Mouse (Mus musculus) neural tube, embryonic 15.5 days (tissue): ENCODE results near the gene Spred2. TPM values are rescaled to one million over a fixed set of nuclear protein-coding genes. Genes with fewer than 3 reads are reported as not detected.

Experiments
- ATAC-seq: fragments of 200-750 bp; cut with Nextera tagmentation; 2 replicates; pipeline ENCODE4 v1.8.0; 2017; ENCODE audit warnings: mild to moderate bottlenecking, moderate TSS enrichment, moderate library complexity; ENCODE audit not compliant: low FRiP score
- H3K27ac ChIP-seq: fragments of 300-500 bp; sonication (generic); replicated peaks from 2 replicates; pipeline ENCODE4 v1.5.1; 2015; ENCODE audit warnings: mild to moderate bottlenecking, inconsistent platforms
- H3K27me3 ChIP-seq: fragments of 300-500 bp; sonication (generic); replicated peaks from 2 replicates; pipeline ENCODE4 v1.6.1; 2015; ENCODE audit warnings: inconsistent platforms
- H3K36me3 ChIP-seq: fragments of 300-500 bp; sonication (generic); 2 replicates; pipeline ENCODE4 v1.6.1; 2015; ENCODE audit warnings: inconsistent platforms
- H3K4me1 ChIP-seq: fragments of 300-500 bp; sonication (generic); 2 replicates; pipeline ENCODE4 v1.6.1; 2015; ENCODE audit warnings: inconsistent platforms
- H3K4me2 ChIP-seq: fragments of 300-500 bp; sonication (generic); 2 replicates; pipeline ENCODE4 v1.6.1; 2015; ENCODE audit warnings: inconsistent platforms, mild to moderate bottlenecking, moderate library complexity
- H3K4me3 ChIP-seq: fragments of 300-500 bp; sonication (generic); replicated peaks from 2 replicates; pipeline ENCODE4 v1.5.1; 2015; ENCODE audit warnings: mild to moderate bottlenecking, inconsistent platforms
- H3K9ac ChIP-seq: fragments of 300-500 bp; sonication (generic); replicated peaks from 2 replicates; pipeline ENCODE4 v1.6.1; 2015; ENCODE audit warnings: mild to moderate bottlenecking, inconsistent platforms
- H3K9me3 ChIP-seq: fragments of 300-500 bp; sonication (generic); replicated peaks from 2 replicates; pipeline ENCODE4 v1.6.1; 2016; ENCODE audit warnings: inconsistent platforms
- WGBS: fragments of 180-500 bp; shearing (Covaris S2); methylation state at CpG from one replicate; pipeline ENCODE4 v1.1.7; 2015; ENCODE audit warnings: mixed read lengths; 5-methylcytosine and 5-hydroxymethylcytosine counted together
- polyA plus RNA-seq: library from polyadenylated mRNA; unstranded; fragments of >200 nt; fragmentation: Nextera tagmentation; extraction: Ambion mirVana; gene quantifications from 2 replicates; pipeline ENCODE4 v1.2.1, GENCODE M21; 2015

Spred2 gene
- polyA plus RNA-seq, 1 experiment from 2014 or later: 7.2 TPM

GRCm38 (mm10) chr11:19971954-19972750, 48.0 kb downstream of the Spred2 start:
- Histone ChIP-seq H3K4me3 (no peak overlapping the region), H3K4me2 (no peak overlapping the region), H3K9ac (no peak overlapping the region), H3K36me3 (no peaks in the 10 kb centered on the region), H3K4me1 (peaks cover 17% of the 10 kb centered on the region), H3K9me3 (no peaks in the 10 kb centered on the region), H3K27me3 (no peaks in the 10 kb centered on the region), H3K27ac (no peak overlapping the region)
- 85% methylated on average over 4 of the region's 4 CpGs for WGBS
- no peak for ATAC-seq

GRCm38 (mm10) chr11:19973032-19973790, 49.0 kb downstream of the Spred2 start:
- no peaks in the 10 kb centered on the region for H3K36me3 ChIP-seq
- 72% methylated on average over 7 of the region's 7 CpGs for WGBS
- no peak overlapping the region for H3K9ac ChIP-seq
- H3K4me1 ChIP-seq: peaks cover 17% of the 10 kb centered on the region
- ATAC-seq: no peak
- H3K9me3 ChIP-seq: no peaks in the 10 kb centered on the region
- H3K27ac ChIP-seq: no peak overlapping the region
- H3K4me2 ChIP-seq: no peak overlapping the region
- H3K27me3 ChIP-seq: no peaks in the 10 kb centered on the region
- H3K4me3 ChIP-seq: no peak overlapping the region

GRCm38 (mm10) chr11:19976032-19976431, 51.9 kb downstream of the Spred2 start:
- ATAC-seq: no peak
- no peak overlapping the region for H3K4me2 ChIP-seq
- H3K27me3 ChIP-seq: no peaks in the 10 kb centered on the region
- peaks cover 22% of the 10 kb centered on the region for H3K4me1 ChIP-seq
- no peak overlapping the region for H3K4me3 ChIP-seq
- H3K9me3 ChIP-seq: no peaks in the 10 kb centered on the region
- no peak overlapping the region for H3K9ac ChIP-seq
- no peak overlapping the region for H3K27ac ChIP-seq
- 92% methylated on average over 2 of the region's 2 CpGs for WGBS
- H3K36me3 ChIP-seq: no peaks in the 10 kb centered on the region

GRCm38 (mm10) chr11:19977687-19978086, 53.5 kb downstream of the Spred2 start:
- 94% methylated on average over 2 of the region's 2 CpGs for WGBS
- H3K9me3 ChIP-seq: no peaks in the 10 kb centered on the region
- H3K4me2 ChIP-seq: no peak overlapping the region
- H3K27ac ChIP-seq: no peak overlapping the region
- H3K36me3 ChIP-seq: no peaks in the 10 kb centered on the region
- H3K4me1 ChIP-seq: peaks cover 19% of the 10 kb centered on the region
- no peak overlapping the region for H3K4me3 ChIP-seq
- no peaks in the 10 kb centered on the region for H3K27me3 ChIP-seq
- no peak for ATAC-seq
- H3K9ac ChIP-seq: no peak overlapping the region

- Histone ChIP-seq H3K9me3 (no peaks in the 10 kb centered on the region), H3K9ac (no peak overlapping the region), H3K27ac (0 out of 2 replicates have a peak overlapping the region, but pooled peaks have one; percentile 33), H3K4me2 (peak overlapping the region; percentile 17; the same call in 1 of the 2 replicates), H3K27me3 (no peaks in the 10 kb centered on the region), H3K36me3 (no peaks in the 10 kb centered on the region), H3K4me1 (peaks cover 23% of the 10 kb centered on the region; the same call in 1 of the 2 replicates), H3K4me3 (no peak overlapping the region)
- 71% methylated on average over 14 of the region's 14 CpGs for WGBS
- ATAC-seq: no peak
These were observed 55.2 kb downstream of the Spred2 start for GRCm38 (mm10) chr11:19979338-19979737.

GRCm38 (mm10) chr11:19982113-19982512, 57.9 kb downstream of the Spred2 start:
- H3K36me3 ChIP-seq: no peaks in the 10 kb centered on the region
- 75% methylated on average over 6 of the region's 6 CpGs for WGBS
- H3K4me2 ChIP-seq: no peak overlapping the region
- H3K4me3 ChIP-seq: no peak overlapping the region
- H3K27me3 ChIP-seq: no peaks in the 10 kb centered on the region
- peaks cover 41% of the 10 kb centered on the region for H3K4me1 ChIP-seq
- no peaks in the 10 kb centered on the region for H3K9me3 ChIP-seq
- H3K27ac ChIP-seq: no peak overlapping the region
- ATAC-seq: no peak
- no peak overlapping the region for H3K9ac ChIP-seq

- H3K36me3 ChIP-seq: no peaks in the 10 kb centered on the region
- H3K27ac ChIP-seq: 0 out of 2 replicates have a peak overlapping the region, but pooled peaks have one; percentile 23
- H3K4me2 ChIP-seq: no peak overlapping the region
- H3K27me3 ChIP-seq: no peaks in the 10 kb centered on the region
- H3K9me3 ChIP-seq: no peaks in the 10 kb centered on the region
- no peak overlapping the region for H3K4me3 ChIP-seq
- peaks cover 48% of the 10 kb centered on the region for H3K4me1 ChIP-seq
- WGBS: 60% methylated on average over 6 of the region's 6 CpGs
- no peak overlapping the region for H3K9ac ChIP-seq
- ATAC-seq: no peak
These were observed 58.6 kb downstream of the Spred2 start for GRCm38 (mm10) chr11:19982779-19983178.

GRCm38 (mm10) chr11:19983298-19983697, 59.1 kb downstream of the Spred2 start:
- no peak overlapping the region for H3K4me3 ChIP-seq
- H3K9me3 ChIP-seq: no peaks in the 10 kb centered on the region
- 30% methylated on average over 4 of the region's 4 CpGs for whole genome bisulfite sequencing
- no peak overlapping the region for H3K4me2 ChIP-seq
- H3K4me1 ChIP-seq: peaks cover 53% of the 10 kb centered on the region
- H3K27ac ChIP-seq: peak overlapping the region; percentile 23; the same call in 1 of the 2 replicates
- no peak for ATAC-seq
- H3K27me3 ChIP-seq: no peaks in the 10 kb centered on the region
- no peak overlapping the region for H3K9ac ChIP-seq
- no peaks in the 10 kb centered on the region for H3K36me3 ChIP-seq

GRCm38 (mm10) chr11:19984029-19984428, 59.9 kb downstream of the Spred2 start:
- Histone ChIP-seq H3K4me3 (no peak overlapping the region), H3K9me3 (no peaks in the 10 kb centered on the region), H3K4me1 (peaks cover 58% of the 10 kb centered on the region), H3K27ac (no peak overlapping the region), H3K36me3 (no peaks in the 10 kb centered on the region), H3K9ac (no peak overlapping the region), H3K27me3 (no peaks in the 10 kb centered on the region), H3K4me2 (no peak overlapping the region)
- no peak for ATAC-seq
- WGBS: 84% methylated on average over 9 of the region's 9 CpGs

- Histone ChIP-seq H3K4me1 (peaks cover 56% of the 10 kb centered on the region), H3K36me3 (no peaks in the 10 kb centered on the region), H3K9me3 (no peaks in the 10 kb centered on the region), H3K4me3 (no peak overlapping the region), H3K4me2 (no peak overlapping the region), H3K9ac (no peak overlapping the region), H3K27ac (no peak overlapping the region), H3K27me3 (no peaks in the 10 kb centered on the region)
- WGBS: 62% methylated on average over 5 of the region's 5 CpGs
- no peak for ATAC-seq
These were observed 61.2 kb downstream of the Spred2 start for GRCm38 (mm10) chr11:19985283-19985854.

GRCm38 (mm10) chr11:19986443-19986861, 62.3 kb downstream of the Spred2 start:
- no peaks in the 10 kb centered on the region for H3K36me3 ChIP-seq
- peaks cover 62% of the 10 kb centered on the region for H3K4me1 ChIP-seq
- H3K27me3 ChIP-seq: no peaks in the 10 kb centered on the region
- 4% methylated on average over 1 of the region's 1 CpGs for WGBS
- H3K27ac ChIP-seq: peak overlapping the region; percentile 54
- no peak overlapping the region for H3K4me3 ChIP-seq
- ATAC-seq: no peak
- H3K4me2 ChIP-seq: peak overlapping the region; percentile 13; the same call in 1 of the 2 replicates
- no peak overlapping the region for H3K9ac ChIP-seq
- H3K9me3 ChIP-seq: no peaks in the 10 kb centered on the region
